10 mouse cellular contexts compared by ENCODE assay signal in genomic region chr11:19523853-19524487, GRCm38 (mm10).
DNase-seq lines count a peak whose midpoint lies in the region; ATAC-seq and TF ChIP-seq lines count a peak whose summit lies in the region.
"Had no signal": no experiment of that assay in that cellular context is flagged by ENCODE, and none has a peak within 500 bp of the region (broad histone marks: within the 10 kb centered on the region; RNA-seq: fewer than 3 reads in every experiment).

No protein-coding gene starts in this region.

- ATAC-seq in forebrain, postnatal 0 days = peak; percentile 92
- peak; percentile 94 for ATAC-seq in neural tube, embryonic 14.5 days (ENCODE audit: low read depth)
- ATAC-seq: liver, embryonic 12.5 days had no signal

- peak; percentile 8 for DNase-seq in cerebellum, adult 11-12 months
- no peak for DNase-seq in cerebellum, adult 8-10 months
- DNase-seq in forebrain, postnatal 0 days = peak; percentile 41
- peak; percentile 34 for DNase-seq in left cerebral cortex, postnatal 14 days (ENCODE audit: low spot score in 2 of 2)
- DNase-seq in lung, postnatal 4 days = no peak
- no peak for DNase-seq in adrenal gland, adult 8-10 months
- DNase-seq in thymus, postnatal 14 days = no peak
- DNase-seq: kidney, postnatal 25 days had no signal

- TF ChIP-seq CTCF in forebrain, postnatal 0 days (IDR thresholded peaks at IDR 0.05; ENCODE audit: low read depth) = no peak

- peaks cover 4% of the 10 kb centered on the region; the same call in 1 of the 2 replicates for H3K27me3 ChIP-seq in forebrain, postnatal 0 days (ENCODE audit: insufficient read depth, low read length)
- no peaks in the 10 kb centered on the region for H3K27me3 ChIP-seq in neural tube, embryonic 14.5 days (ENCODE audit: control insufficient read depth, insufficient read depth, low read length)
- H3K27me3 ChIP-seq: liver, embryonic 12.5 days had no signal

- WGBS in forebrain, postnatal 0 days = 17% methylated on average over 6 of the region's 6 CpGs
- 16% methylated on average over 6 of the region's 6 CpGs for WGBS in neural tube, embryonic 14.5 days

- H3K36me3 ChIP-seq in forebrain, postnatal 0 days (ENCODE audit: insufficient read depth) = no peaks in the 10 kb centered on the region
- H3K36me3 ChIP-seq in neural tube, embryonic 14.5 days (ENCODE audit: control insufficient read depth, insufficient read depth, low read length) = no peaks in the 10 kb centered on the region
- H3K36me3 ChIP-seq: liver, embryonic 12.5 days had no signal

- H3K9ac ChIP-seq in forebrain, postnatal 0 days = no peak overlapping the region
- no peak overlapping the region for H3K9ac ChIP-seq in neural tube, embryonic 14.5 days (replicated peaks; ENCODE audit: low read depth, low read length)
- H3K9ac ChIP-seq: liver, embryonic 12.5 days had no signal

- no peak overlapping the region for H3K27ac ChIP-seq in forebrain, postnatal 0 days (ENCODE audit: low read depth, low read length)
- H3K27ac ChIP-seq in neural tube, embryonic 14.5 days (ENCODE audit: low read depth, low read length) = peak overlapping the region; percentile 60; the same call in 1 of the 2 replicates
- H3K27ac ChIP-seq: liver, embryonic 12.5 days had no signal

- no peak overlapping the region for H3K4me2 ChIP-seq in forebrain, postnatal 0 days (ENCODE audit: low read depth)
- no peak overlapping the region for H3K4me2 ChIP-seq in neural tube, embryonic 14.5 days (ENCODE audit: low read depth, low read length)
- H3K4me2 ChIP-seq: liver, embryonic 12.5 days had no signal

- no peaks in the 10 kb centered on the region for H3K9me3 ChIP-seq in forebrain, postnatal 0 days (ENCODE audit: low read length)
- no peaks in the 10 kb centered on the region for H3K9me3 ChIP-seq in neural tube, embryonic 14.5 days (ENCODE audit: control insufficient read depth, low read length)
- H3K9me3 ChIP-seq: liver, embryonic 12.5 days had no signal

- no peak overlapping the region for H3K4me3 ChIP-seq in forebrain, postnatal 0 days (ENCODE audit: low read depth, low read length)
- no peak overlapping the region for H3K4me3 ChIP-seq in neural tube, embryonic 14.5 days (ENCODE audit: low read depth, low read length)
- H3K4me3 ChIP-seq: liver, embryonic 12.5 days had no signal

- H3K4me1 ChIP-seq in forebrain, postnatal 0 days (ENCODE audit: insufficient read depth) = no peaks in the 10 kb centered on the region
- H3K4me1 ChIP-seq in neural tube, embryonic 14.5 days (ENCODE audit: control insufficient read depth, insufficient read depth, low read length) = peaks cover 4% of the 10 kb centered on the region; the same call in 1 of the 2 replicates
- H3K4me1 ChIP-seq: liver, embryonic 12.5 days had no signal

- intact Hi-C loops in left cerebral cortex, postnatal 14 days (cut with DNase I) = no loop called here

Comparison
In these comparisons a context has a peak if more than half of its experiments do, and no peak if none do; other contexts are left out.
1. DNase-seq: peak in cerebellum, adult 11-12 months (single experiment), forebrain, postnatal 0 days (single experiment) and left cerebral cortex, postnatal 14 days (2 of 2); none in cerebellum, adult 8-10 months (single experiment), lung, postnatal 4 days (0 of 2), adrenal gland, adult 8-10 months (single experiment) and thymus, postnatal 14 days (single experiment).